Mouse (Mus musculus): ENCODE results near the gene Fam196a.

Fam196a gene

DNA sequence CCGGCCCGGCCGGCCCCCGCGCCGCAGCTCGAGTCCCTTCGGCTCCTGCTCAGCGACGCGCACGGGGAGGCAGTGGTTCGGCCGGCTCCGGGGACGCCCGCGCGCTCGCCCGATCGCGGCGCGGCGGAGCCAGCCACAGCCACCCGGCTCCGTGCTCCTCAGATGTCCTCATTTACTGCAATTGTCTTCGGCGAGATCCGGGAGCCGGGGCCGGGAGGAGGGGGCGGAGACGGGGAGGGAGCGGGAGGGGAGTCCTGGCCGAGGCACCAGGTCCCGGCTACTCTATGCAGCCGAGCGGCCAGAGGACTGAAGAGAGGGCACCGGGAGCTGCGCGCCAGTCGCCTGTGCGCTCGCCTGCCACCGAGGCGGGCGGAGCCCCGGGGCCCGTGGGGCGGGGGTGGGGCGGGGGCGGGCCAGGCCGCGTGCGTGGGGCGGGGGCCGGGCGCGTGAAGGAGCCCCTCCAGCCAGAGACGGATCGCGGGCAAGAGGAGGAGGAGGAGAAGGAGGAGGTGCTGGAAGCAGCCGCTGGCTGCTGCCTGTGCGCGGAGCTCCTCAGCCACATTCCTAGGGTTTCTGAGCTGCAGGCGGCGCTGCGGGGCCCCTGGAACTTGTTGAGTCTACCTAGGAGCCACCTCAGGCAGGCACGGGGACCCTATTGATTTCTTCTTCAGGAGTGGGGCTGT is at the start of gene Fam196a:
Gene Fam196a, minus strand, starts transcription at position 504 of the 683 bp plus-strand sequence.
- peak; percentile 23 to 44 for DNase-seq

DNA sequence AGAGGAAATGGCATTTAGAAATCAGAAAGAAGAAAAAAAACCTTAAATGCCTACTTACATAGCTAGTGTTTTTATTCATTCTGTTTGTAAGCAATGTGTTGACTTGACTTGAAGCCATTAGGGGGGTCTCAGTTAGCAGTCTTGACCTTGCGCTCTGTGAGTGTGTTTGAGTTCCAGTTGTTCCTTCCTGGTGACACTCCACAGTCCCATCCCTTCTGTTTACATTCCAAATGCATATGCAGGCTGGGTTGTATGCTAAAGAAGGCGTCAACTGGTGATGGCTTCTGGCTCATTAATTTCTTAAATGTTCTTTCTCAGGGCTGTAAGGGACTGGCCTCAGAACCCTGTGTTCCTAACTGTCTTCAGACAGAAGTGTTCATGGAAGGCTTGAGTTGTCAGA is 23.4 kb upstream of the Fam196a start:
- no peak for DNase-seq

DNA sequence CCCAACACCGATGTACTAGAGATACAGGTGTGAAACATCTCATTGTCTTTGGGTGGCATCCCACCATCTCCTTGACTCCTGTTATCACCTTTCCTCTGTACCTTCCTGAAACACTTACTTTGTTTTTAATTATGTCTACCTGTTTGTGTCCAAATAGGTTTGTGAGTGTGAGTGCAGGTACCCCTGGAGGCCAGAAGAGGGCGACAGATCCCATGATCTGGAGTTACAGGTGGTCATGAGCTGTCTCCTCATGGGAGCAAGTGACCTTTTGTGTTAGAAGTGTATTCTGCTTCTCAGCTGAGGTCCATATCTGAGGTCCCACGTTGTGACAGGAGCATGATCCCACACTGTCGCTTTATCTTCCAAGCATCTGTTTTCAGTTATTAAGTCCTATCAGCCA is 22.6 kb upstream of the Fam196a start:
- no peak for DNase-seq

DNA sequence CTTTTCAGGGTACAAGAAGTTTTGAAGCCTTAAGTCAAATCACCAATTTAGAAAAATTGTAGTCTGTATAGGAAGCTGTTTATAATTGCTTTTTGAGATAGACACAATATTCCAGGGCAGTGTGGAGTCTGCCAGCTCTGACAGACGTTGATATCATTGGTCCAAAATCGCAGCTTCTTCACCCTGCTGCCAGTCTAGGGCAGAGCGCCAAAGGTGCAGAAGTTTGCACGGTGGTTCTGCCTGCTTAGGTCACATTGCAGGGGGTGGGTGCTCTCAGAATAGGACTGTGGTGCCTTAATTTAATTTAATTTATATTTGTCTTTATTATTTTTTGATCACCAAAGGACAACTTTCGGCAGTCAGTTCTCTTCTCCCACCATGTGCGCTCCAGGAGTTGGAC is 20.9 kb upstream of the Fam196a start:
- DNase-seq: no peak

DNA sequence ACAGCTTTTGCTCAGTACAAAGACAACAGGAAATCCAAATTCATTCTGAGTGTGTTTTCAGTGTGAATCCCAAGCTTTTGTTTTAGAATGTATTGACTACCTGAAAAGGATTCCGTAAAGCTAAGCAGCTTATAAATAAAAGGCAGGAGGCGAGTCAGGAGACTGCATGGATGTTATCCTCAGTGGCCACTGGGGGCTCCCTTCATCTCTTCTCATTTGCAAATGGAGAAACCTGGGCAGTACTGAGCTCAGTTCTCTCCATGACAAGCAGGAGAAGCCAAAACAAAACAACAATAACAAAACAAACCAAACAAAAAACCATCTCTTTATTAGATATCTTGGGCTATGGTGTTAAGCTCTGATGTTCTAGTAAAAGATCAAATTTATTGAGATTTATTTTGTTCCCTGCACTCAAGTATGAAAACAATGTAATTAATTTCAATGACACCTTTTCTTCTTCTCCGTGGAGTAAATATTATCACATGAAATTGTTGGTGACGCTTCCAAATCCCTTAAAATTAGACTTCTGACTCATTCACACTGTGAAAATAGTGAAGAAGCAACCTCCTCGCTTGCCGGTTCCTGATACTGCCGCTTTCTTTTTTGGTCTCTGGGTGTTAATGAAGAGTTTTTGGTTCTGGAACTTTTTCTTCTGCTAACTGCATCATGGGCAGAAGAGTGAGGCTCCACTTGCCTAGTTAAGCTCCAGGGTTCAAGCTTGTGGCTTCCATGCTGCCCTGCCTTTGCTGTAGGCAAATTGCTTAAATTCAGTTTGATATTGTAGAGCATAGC is 7.9 kb upstream of the Fam196a start:
- DNase-seq: no peak

DNA sequence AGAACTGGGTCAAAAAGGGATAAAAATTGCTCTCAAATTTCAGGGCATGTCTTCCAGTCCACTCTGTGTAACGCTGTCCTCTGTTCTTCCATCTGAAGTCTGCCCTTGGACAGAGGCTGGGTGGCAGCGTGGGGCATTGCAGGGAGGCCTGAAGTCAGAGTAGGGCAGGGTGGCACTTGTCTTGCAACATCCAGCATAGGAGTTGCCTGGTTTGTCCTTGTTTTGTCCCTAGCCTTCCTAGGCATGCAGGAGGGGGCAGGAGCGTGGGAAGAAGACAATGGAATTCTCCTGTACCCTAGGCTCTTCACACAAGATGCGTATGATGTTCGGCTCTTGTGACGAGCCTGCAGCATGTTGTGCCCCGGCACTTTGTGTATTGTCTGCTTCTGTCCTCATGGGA is 5.5 kb upstream of the Fam196a start:
- DNase-seq: no peak

DNA sequence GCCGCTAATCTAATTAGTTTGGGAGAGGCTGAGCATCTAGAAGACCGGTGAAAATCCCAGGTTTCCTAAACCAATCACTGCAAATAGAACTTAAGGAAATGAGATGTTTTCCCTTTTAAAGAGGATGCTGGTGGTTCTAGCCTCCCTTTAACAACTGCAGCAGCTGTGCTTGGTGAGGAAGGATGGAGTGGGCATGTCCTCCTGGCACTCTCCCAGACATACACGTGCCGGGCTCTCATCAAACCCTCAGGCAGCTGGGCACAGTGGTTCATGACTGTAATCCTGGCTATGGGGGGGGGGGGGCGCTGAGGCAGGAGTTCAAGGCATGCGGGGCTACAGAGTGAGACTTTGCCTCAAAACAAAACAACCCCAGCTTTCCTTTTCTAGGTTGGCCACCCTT is 4.8 kb upstream of the Fam196a start:
- no peak for DNase-seq

DNA sequence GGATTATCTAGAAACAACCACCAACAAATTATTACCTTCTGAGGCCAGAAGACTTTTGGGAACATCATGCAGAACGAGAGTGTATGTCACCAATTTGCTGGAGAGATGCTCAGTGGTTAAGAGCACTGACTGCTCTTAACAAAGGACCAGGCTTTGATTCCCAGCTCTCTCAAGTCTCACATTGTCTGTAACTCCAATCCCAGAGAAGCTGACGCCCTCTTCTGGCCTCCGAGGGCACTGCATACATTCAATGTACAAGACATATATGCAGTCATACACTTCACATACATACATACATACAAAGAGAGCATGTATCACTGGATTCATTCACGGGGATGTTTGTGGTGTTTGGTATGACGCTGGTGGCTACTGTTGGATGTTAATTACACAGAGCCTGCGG is 3.7 kb upstream of the Fam196a start:
- no peak for DNase-seq

DNA sequence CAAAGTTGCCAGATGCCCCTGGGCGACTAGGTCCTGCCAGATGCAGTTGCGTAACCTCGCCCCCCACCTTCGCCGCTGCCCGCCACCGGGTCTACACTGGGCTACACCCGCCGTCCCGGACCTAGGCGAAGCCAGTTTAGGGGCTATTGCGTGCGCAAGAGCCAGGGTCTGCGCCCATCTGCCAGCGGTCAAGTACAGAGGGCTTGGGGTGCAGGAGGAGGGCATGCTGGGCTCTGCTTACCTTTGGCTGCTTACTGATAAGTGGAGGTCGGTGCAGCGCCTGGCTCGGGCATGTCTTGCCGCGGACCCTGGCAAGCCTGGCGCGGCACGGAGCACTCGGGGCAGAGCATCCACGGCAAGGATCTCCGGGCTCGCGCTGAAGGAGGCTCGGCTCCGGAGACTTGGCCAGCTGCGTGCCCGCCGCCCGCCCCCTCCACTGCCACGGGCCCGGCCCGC is 731 bp downstream of the Fam196a start:
- no peak for DNase-seq

DNA sequence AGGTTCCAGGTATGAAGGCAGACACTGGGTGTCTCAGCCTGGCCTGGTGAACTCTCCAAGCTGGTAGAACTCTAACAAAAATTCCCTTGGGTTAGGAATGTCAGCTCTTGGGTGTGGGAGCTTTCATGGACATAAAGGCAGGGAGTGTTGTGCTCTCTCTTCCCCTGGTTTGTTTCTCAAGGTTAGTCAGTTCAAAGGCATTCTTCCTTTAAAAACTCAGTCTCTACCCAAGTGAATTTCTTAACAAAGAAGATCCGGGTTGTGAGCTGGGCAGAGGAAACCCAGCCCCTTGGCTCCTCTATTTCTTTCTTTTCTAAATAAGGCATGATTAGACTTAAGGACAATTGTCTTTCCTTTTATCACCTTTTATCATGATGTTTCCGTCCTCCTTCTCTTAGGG is 6.3 kb downstream of the Fam196a start:
- DNase-seq: no peak

DNA sequence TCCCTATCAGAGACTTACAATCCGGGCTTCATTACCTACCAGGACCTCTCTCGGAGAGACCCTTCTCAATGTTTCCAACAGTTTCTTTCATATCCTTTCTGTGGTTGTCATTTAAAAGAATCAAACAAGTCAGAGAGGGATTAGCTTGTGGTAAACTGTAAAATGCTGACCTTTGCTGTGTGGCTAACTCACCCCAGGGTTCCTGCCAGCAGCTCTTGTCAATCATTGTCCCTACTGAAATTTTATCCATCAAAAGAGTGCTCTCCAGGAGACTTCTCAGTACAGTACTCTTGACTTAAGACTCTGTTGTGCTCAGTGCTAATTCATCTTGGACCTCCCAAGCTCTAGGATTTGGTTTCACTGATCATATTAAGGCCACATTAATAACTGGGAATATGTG is 36.2 kb downstream of the Fam196a start:
- peak in 1 of 2 experiments; percentile 23 for DNase-seq

DNA sequence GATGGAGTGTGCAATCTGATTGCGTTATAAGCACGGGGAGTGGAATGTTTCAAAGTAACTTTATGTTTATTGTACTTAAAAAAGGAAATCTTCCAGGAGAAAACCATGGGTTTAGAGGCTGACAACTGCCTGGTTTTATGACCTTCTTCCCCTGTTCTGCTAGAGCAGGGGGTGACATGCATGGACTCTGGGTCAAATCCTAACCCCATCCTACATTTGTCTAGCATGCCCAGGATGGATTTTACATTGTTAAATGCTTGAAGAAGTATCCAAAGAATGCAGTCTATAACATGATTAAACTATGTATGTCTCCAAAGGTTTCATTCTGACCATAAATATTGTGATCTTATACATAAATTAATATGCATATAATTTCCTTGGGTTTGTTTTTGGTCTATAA is 38.8 kb downstream of the Fam196a start:
- no peak for DNase-seq

DNA sequence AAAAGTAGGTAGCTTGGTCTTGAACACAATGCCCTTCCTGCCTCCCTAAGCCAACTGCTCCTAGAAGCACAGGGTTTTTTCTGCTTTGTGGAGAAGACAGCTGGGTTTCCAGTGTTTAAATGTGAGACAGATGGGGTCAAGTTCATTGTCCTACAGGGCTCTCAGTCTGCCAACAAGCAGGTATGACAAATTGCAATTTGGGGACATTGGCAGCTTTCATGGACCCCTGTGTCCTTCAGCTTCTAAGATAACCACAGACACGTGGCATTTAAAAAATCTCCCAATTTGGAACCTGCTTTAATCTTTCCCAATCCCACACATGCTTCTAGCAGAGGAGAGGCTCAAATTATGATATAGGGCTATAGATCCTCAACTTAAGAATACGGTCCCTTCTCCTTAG is 43.6 kb downstream of the Fam196a start:
- no peak for DNase-seq

DNA sequence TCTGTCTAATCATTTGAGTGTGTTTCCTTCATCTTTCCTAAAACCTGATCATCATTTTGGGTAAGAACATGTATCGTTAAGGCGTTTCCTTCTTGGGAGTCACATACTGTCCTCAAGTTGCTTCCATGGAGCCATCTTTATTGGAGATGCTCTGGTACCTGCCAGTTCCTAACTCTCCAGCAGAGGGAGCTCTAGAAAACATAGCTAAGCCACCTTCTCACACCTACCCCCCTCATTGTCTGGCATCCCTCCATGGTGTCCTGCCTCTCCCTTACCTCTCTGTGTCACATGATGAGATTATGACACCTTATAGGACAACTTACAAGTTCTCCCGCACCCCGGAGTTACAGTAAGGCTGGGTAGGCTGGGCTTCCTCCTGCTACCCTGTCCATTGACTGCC is 45.3 kb downstream of the Fam196a start:
- DNase-seq: peak in 1 of 2 experiments; percentile 43

DNA sequence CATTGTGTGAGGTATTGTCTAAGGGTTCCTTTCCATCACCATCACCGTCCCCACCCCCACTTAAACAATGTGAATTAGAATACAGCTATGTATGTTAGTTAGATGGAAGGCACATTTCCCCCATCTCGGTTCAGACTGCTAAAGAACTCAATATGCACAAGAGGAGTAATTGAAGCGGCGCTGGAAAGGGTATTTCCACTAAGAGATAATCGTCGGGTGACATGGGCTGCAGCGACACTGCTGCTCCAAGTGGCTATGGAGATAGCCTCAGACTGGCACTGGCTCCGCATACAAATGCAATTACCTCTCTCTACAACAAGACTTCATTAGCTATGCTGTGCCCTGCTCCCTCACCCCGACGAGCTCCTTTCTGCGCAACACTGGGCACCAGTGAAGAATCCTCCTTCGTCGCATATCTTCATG is 45.8 kb downstream of the Fam196a start:
- no peak for DNase-seq

DNA sequence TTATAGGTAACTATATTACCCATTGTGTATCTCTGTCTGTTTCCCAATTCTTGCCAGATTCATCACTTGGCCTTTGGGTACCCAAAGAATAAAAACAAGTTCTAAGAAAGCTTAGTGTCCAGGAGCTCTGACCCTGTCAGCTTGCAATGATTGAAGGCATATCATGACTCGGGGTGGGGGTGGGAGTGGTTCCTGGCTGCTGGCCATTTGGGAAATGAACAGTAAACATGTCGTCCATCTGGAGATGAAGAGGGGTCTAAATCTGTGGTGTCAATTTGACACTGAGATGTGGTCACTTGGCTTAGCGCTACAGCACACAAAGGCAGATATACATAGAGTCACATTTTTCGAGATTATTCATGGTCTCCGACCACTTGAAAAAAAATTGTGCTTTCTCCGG is 54.7 kb downstream of the Fam196a start:
- no peak for DNase-seq

DNA sequence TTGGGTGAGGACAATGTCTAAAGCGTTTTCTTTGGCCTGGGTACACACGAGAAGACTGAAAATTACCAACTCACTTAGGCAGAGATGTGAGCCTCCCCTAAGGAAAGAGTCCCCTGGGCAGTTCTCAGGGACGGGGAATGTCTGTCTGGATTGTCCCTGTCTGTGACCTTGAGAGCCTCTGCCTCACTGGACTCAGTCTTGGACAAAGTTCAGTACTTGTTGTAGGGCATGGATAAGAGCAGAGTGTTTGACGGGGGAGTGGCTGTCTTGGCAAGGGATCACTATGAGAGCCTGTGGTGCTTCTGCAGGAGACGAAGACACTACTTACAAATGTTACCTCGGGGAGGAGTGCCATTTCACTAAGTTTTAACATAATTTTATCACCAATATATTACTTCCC is 57.8 kb downstream of the Fam196a start:
- no peak for DNase-seq

DNA sequence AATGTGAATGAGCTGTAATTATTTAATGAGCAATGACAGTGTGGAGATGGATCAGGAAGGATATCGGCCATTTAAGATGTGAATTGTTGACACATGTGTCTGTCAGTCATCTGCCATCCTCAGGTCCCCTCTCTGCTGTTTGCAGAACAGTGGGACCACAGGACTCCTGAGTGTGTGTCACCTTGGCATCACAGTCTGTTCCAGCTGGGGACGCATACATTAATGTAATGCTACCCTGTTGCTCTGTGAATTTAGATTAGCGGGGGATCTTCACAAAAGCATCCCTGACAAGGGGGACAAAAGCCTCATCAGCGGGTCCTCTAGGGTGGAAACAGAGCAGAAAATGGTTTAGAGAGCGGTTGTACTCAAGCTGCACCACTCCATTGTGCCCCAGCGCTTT is 59.2 kb downstream of the Fam196a start:
- no peak for DNase-seq

DNA sequence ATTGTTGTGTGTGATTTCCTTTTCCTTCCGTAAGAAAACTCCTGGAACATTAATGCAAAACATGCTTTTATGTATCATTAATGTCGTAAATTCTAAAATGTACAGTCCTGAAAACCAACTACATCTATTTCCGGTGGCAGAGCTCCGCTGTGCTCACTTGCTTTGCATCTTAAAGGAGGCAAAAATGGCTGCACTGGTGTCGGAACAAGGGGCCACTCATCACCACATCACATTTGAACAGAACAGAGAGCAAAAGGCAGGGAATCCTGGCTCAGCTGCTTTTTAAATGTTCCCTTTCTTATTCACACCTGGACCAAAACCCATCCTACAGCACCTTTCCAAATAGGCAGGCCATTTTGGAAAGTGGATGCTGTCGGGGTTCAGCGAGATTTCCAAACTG is 65.2 kb downstream of the Fam196a start:
- DNase-seq: no peak

DNA sequence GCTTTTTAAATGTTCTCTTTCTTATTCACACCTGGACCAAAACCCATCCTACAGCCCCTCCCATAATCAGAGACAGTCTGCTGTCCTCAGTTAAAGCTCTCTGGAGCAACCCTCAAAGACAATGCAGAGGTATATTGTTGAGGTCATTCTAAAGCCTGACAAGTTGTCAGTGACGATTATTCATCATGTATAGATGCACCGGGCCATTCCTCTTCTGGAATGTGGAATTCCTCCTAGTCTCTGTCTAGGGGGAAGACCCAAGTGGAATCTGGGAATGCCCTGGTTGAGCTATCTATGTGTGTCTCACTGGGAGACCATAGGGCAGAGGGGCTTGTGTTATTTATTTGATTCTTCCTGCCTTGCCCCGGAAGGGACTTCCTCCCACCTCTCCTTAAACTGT is 65.7 kb downstream of the Fam196a start:
- no peak for DNase-seq

DNA sequence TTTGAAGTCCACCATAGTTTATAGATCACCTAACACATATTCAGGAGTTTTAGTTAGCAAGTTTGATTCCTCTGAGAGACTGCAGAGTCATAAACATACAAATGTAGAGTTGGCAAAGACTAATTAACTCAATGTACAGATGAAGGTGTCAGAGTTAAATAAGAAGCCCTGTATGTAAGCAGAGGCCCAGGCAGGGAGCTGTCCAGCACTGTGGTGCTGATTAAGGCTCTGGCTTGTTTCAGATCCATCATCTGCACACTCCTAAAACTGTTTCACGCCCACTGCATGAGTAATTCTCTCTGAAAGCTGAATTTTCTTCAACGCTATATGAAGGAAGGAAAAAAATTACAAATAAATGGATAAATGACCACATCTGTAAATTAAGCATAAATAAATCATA is 74.1 kb downstream of the Fam196a start:
- DNase-seq: peak; percentile 59 to 70

DNA sequence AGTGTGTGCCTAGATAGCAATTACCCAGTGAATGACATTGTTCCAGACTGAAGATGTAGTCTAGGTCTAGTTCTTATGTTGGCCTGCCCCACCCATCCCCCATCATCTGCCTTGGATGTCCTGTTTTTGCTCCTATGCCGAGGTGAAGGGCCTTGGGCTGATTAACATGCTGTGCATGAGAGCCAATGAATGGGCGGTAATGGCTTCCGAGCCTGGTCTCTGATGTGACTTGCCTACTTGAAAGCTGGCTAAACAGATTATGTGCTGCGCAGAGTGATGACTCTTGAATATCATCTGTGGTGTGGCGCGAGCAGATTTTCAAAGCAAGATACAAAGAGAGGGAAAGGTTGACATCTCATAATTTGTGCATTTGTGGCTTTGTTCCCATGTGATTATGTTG is 76.2 kb downstream of the Fam196a start:
- DNase-seq: no peak

DNA sequence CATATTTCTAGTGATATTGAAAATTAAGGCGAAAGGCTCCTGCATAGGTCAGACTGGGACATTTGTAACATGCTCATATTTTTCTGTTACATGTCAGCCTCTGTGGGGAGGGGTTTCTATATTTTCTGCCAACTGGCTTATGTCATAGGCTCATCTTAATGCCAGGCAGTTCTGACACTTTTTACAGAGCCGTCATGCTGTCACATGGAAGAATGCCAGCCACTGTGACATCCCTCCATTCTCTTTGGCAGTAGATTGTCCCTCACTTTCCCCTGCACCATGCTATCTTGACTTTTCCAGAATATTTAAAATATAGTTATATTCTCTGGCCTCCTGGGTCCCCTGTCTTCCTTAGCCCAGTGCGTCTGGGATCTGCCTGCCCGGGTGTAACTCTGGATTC is 95.5 kb downstream of the Fam196a start:
- no peak for DNase-seq

DNA sequence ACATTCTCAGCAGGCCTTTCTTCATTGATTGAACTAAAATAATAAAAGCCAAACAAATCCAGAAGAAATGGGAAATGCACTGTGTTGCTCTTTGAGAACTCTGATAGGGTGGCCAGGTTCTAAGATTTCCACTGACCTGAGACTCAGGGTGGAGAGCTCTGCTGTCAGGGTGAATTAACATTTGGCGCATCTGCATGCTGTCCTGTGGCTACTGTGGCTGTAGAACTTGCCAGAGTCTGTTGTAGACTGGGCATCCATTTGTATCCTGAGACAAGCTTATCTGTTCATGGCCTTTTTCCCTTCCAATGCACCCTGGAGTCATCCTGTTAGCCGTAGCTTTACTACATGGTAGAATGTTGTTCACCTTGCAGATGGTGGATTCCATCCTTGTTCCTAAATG is 98.2 kb downstream of the Fam196a start:
- no peak for DNase-seq
